Mouse (Mus musculus) yolk sac, embryonic 10.5 days (tissue): ENCODE measurements around the gene Ppp5c.

Experiments used
- DNase-seq: peaks from one replicate; pipeline ENCODE4 v3.0.0-alpha.2; 2017; ENCODE audit warnings: low spot score

Gene Ppp5c

DNA sequence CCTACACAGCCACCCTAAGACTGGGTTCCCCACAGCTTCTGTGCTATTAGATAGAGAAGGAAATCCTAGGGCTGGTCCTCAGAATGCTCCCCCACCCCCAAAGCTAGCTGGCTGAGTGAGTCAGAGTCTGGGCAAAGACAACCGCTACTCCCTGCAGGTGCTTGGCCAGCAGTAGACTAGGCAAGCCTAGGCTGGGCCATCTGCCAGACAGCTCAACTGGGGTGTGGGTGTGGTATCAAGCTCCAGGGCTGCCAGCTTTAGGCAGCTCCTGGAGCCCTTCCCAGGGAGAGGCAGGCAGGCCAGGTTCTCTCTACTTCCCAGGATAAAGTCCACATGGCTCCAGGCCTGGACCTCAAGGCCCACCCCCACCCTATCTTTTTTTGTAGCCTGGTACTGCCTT lies 10.7 kb downstream of the Ppp5c start:
- no peak for DNase-seq

- no peak for DNase-seq
Observed at GRCm38 (mm10) chr7:17015381-17015780, 12.3 kb downstream of the Ppp5c start.

DNA sequence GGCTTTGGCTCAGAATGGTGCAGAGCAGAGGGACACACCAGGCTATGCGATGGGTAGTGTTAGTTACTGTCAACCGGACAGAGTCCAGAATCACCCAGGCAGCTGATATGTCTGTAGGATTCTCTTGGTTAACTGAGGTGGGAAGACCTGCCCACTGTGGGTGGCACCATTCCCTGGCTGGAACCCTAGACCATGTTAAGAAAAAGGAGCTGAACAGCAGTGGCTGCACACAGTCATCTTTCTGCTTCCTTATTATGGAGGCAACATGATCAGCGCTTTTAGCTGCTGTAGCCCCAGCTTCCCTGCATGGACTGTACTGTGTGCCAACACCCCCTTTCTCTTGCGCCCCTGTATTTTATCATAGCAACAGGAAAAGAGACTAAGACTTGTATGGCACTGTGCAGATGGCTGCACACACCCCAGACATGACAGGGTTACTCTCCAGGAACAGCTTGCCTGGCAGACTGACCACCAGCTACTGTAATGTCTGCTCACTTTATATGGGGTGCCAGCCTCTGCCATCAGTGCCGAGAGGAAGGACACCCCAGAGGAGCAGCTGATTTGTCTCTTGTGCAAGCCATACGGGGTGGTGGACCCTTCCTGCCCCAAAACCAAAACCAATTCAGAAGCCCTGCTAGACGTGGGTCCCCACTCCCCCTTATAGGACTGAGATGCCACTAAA lies 15.7 kb downstream of the Ppp5c start:
- no peak for DNase-seq

DNA sequence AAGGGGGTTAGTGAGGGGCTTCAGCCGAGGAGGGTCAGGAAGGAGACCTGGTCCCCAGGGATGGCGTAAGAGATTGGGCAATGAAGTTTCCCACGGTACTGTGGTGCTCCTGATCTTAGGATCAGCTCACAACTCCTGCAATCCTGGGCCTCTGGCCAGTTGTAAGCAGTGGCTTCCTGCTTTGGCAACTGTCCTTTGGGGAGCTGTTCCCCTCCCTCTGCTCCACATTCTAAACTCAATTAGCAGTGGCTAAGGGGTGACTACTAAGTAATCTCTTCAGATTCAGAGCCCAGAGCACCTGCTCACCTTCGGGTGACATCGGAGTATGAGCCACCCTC lies 17.7 kb downstream of the Ppp5c start:
- DNase-seq: no peak

DNA sequence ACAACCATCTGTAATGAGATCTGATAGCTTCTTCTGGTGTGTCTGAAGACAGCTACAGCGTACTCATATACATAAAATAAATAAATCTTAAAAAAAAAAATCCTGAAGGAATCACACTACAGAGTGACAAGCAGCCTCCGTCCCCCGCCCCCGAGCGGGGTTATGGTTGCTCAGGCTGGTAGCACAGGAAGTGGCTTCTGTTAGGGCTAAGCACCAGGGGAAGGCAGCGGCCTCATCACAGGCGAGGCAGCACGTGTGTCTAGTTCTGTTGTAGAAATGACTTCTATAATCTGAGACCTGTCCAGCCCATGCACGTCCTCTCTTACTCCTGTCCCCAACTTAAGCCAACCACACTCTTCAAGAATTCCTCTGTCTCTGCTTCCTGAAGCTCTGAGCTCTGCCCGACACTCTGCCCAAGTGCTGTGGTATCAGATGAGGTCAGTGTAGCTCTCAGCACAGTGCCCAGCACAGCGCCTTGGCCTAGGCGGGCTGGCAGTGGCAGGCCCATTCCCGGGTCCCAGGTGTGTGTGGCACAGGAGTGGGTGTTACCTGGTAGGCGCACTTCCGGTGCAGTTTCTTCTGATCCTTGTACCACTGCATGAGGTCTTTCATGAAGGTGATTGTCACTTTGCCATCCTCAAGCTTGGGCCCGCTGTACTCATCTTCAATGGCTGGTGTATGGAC lies 18.3 kb downstream of the Ppp5c start:
- no peak for DNase-seq

DNA sequence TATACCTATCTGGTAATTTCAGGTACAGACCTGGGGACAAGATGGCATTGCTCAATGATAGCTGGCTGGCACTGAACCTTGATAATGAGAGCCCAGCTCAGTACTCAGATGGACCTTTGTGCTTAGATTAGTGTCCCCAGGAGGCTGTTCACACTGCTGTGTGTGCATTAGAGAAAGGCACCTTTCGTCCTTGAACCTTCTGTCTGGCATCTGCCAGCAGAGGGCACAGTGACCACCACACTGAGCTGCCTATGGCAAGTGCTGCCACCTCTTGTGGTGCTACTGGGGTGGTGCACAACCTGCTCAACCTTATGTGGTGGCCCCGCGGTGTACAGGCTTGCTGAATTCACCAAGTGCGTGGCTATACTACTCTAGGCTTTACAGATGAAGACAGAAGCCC lies 20.4 kb downstream of the Ppp5c start:
- DNase-seq: no peak

DNA sequence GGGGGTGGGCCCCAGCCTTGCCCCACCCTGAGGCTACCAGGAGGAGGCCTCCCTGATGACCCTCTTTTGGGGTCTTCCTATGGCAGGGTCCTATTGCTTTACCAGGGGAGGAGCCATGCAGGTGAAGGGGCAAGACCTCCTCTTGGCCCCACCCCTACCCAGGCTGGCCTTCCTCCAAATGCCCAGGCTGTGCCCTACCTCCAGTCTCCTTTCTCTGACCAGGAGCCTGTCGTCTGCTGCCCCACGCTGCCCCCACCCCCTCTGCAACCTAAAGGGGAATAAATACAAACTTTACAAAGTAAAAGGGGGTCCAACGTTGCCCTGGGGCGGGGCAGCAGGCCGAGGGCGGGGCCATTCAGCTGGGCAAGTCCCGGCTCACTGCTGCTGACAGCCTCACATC lies 23.0 kb downstream of the Ppp5c start:
- no peak for DNase-seq

GRCm38 (mm10) chr7:17003230-17003960 lies 24.3 kb downstream of the Ppp5c start:
- DNase-seq: peak; percentile 69

- DNase-seq: peak; percentile 76
Observed at GRCm38 (mm10) chr7:17002375-17003195, 25.1 kb downstream of the Ppp5c start.

- peak; percentile 66 for DNase-seq
Observed at GRCm38 (mm10) chr7:16999650-17000049, 28.1 kb downstream of the Ppp5c start.

- DNase-seq: no peak
Observed at GRCm38 (mm10) chr7:16999233-16999632, 28.5 kb downstream of the Ppp5c start.

DNA sequence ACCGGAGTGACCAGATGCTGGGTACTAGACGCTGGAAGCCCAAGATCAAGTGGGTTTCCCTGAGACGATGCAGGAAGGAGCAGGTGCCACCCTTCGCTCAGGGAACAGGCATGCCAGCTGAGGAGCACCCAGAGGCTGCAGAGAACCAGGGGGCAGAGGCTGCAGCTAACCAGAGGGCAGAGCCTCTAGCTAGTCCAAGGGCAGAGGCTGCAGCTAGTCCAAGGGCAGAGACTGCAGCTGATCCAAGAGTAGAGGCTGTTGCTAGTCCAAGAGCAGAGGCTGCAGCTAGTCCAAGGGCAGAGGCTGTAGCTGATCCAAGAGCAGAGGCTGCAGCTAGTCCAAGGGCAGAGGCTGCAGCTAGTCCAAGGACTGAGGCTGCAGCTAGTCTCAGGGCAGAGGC lies 32.4 kb downstream of the Ppp5c start:
- DNase-seq: no peak

GRCm38 (mm10) chr7:16994400-16994799 lies 33.3 kb downstream of the Ppp5c start:
- DNase-seq: no peak

GRCm38 (mm10) chr7:16993651-16994399 lies 33.9 kb downstream of the Ppp5c start:
- DNase-seq: peak; percentile 86

DNA sequence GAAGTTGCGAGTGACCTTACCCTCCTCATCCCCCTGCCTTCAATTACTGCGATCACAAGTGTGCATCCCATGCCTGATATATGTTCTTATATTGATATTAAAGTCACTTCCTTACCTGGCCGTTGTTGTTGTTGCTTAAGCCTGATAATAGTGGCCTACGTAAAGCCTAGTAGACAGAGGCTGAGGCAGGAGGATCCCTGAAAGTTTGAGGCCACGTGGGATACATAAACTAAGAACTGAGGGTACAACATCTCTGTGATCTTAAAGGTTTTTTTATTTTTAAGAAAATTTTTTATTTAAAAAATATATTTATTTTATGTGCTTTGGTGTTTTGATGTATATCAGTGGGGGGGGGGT lies 35.3 kb downstream of the Ppp5c start, which contains the start of gene Ccdc8:
Gene Ccdc8, plus strand, starts transcription at position 258 of the 357 bp plus-strand sequence.
- no peak for DNase-seq

- peak; percentile 62 for DNase-seq
Observed at GRCm38 (mm10) chr7:16991681-16992450, 35.9 kb downstream of the Ppp5c start.

DNA sequence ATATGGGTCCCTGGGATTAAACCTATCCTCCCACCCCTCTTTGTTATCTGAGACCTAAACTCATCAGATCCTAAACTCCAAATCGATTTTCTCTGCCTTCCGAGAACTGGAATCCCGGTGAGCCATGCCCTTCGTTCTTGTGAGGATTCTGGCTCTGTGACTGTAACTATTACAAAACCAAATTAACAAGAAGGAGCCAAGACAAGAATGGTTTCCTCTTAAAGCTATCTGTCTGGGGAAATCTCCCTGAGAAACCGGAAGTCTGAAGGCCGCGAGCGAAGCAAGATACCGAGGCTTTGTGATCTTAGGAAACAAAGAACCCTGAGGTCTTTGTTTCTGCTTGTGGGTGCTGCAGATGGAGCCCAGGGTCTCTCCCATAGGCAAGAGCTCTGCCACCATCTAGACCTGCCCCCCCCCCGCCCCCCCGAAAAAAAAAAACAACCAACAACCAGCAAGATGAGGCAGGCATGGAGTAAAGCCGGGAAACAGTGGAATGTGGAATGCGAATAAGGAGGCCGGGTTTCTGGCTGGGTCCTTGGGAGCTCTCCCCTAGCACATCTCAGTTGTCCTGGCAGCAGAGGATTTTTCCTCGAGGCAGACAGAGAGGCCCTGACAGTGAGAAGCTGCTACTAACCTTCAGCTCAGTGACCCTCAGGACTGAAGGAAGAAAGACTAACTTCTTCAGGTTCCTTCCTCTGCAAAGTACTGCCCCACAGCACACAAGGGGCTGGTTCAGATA lies 37.5 kb downstream of the Ppp5c start:
- no peak for DNase-seq

GRCm38 (mm10) chr7:16988405-16988804 lies 39.3 kb downstream of the Ppp5c start:
- DNase-seq: no peak

DNA sequence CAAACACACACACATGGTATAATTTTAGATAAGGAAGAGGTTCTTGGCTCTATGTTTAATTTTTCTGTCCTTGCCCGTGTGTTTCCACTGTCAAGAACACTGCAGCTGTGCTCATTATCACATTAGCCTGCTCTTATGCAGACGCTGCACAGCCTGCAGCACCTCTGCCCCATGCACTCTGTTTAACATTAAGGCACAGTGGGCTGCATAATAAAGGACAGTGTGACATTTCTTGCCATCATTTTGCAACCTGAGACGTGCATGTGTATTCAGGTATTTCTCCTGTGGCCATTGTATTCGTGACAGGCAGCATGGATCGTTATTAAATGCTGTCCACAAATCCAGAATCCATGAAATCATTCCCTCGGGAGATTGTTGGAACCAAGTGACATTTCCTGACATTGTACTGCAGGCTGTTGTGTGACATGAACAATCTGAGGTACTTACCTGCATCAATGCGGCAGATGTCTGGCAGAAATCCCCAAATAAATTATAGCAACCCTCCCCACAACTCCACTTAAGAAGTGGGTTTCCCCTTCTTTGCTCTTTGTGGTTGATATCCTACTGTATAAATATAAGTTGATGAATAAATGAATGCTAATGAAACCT lies 40.1 kb downstream of the Ppp5c start:
- DNase-seq: no peak
